Mouse (Mus musculus) hindbrain, embryonic 15.5 days (tissue): ENCODE data around the gene Coq10a. TPM values are rescaled to one million over a fixed set of nuclear protein-coding genes. Genes with fewer than 3 reads are reported as not detected.

Experiments used
- ATAC-seq: fragments of 200-750 bp; cut with Nextera tagmentation; 2 replicates; pipeline ENCODE4 v1.8.0; 2017; ENCODE audit warnings: low read depth, moderate number of reproducible peaks, moderate TSS enrichment; ENCODE audit not compliant: low FRiP score
- H3K27ac ChIP-seq: fragments of 300-500 bp; sonication (generic); replicated peaks from 2 replicates; pipeline ENCODE4 v1.5.1; 2015; ENCODE audit warnings: mild to moderate bottlenecking, inconsistent platforms
- H3K27me3 ChIP-seq: fragments of 300-500 bp; sonication (generic); 2 replicates; pipeline ENCODE4 v1.6.1; 2015; ENCODE audit warnings: control low read depth, inconsistent platforms
- H3K36me3 ChIP-seq: fragments of 300-500 bp; sonication (generic); 2 replicates; pipeline ENCODE4 v1.6.1; 2015; ENCODE audit warnings: control low read depth, inconsistent platforms
- H3K4me1 ChIP-seq: fragments of 300-500 bp; sonication (generic); replicated peaks from 2 replicates; pipeline ENCODE4 v1.6.1; 2015; ENCODE audit warnings: control low read depth, inconsistent platforms
- H3K4me2 ChIP-seq: fragments of 300-500 bp; sonication (generic); 2 replicates; pipeline ENCODE4 v1.6.1; 2015; ENCODE audit warnings: moderate library complexity, mild to moderate bottlenecking, inconsistent platforms
- H3K4me3 ChIP-seq: fragments of 300-500 bp; sonication (generic); 2 replicates; pipeline ENCODE4 v1.5.1; 2015; ENCODE audit warnings: mild to moderate bottlenecking, inconsistent platforms
- H3K9ac ChIP-seq: fragments of 300-500 bp; sonication (generic); 2 replicates; pipeline ENCODE4 v1.6.1; 2015; ENCODE audit warnings: inconsistent platforms
- H3K9me3 ChIP-seq: fragments of 300-500 bp; sonication (generic); 2 replicates; pipeline ENCODE4 v1.6.1; 2016; ENCODE audit warnings: control low read depth, inconsistent platforms
- WGBS: fragments of 180-500 bp; shearing (Covaris S2); methylation state at CpG from one replicate; pipeline ENCODE4 v1.1.7; 2015; 5-methylcytosine and 5-hydroxymethylcytosine counted together
- polyA plus RNA-seq: library from polyadenylated mRNA; unstranded; fragments of >200 nt; fragmentation: Nextera tagmentation; extraction: Ambion mirVana; gene quantifications from 2 replicates; pipeline ENCODE4 v1.2.1, GENCODE M21; 2015

The Coq10a gene
- polyA plus RNA-seq, 1 experiment from 2014 or later = 41.9 TPM

DNA sequence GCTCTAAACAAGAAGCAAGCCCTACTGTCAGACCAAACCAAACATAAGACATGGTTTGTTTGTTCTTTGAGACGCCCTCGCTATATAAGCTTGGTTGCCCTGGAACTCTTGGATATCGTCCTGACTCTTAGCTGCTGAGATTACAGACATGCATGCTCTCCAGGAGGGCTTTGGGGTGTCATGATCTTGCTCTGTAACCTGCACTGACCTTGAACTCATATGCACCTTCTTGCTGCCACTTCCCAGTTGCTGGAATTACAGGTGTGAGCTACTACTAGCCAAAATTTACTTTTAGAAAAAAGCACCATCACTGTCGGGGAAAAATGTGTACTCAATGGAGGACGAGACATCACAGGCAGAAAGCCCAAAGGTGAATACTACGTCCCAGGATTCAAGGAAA, 802 bp upstream of the Coq10a start:
- ATAC-seq = no peak
- H3K4me3 ChIP-seq = peak overlapping the region; percentile 89
- no peaks in the 10 kb centered on the region for H3K9me3 ChIP-seq
- 82% methylated on average over 6 of the region's 6 CpGs for WGBS
- peak overlapping the region; percentile 92 for H3K4me2 ChIP-seq
- H3K36me3 ChIP-seq = peaks cover 7% of the 10 kb centered on the region
- H3K27me3 ChIP-seq = no peaks in the 10 kb centered on the region
- peak overlapping the region; percentile 65 for H3K9ac ChIP-seq
- H3K27ac ChIP-seq = peak overlapping the region; percentile 97
- H3K4me1 ChIP-seq = peaks cover 19% of the 10 kb centered on the region

DNA sequence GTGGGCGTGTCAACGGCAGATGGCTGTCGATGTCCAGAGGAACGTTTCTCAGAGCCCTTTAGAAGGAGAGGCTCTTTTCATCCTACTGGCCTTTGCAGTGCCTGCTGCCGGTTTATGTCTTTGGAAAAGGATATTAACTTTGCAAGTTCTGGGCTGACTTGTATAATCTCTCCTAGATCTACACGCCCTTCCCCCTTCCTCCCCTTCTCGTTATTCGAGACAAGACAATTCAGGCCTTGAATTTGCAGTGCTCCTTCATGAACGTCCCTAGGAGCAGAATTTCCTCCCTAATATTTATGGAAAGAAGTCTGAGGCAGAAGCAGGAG, 384 bp upstream of the Coq10a start:
- Histone ChIP-seq H3K9ac (peak overlapping the region; percentile 65), H3K27ac (peak overlapping the region; percentile 97), H3K4me2 (peak overlapping the region; percentile 92), H3K27me3 (no peaks in the 10 kb centered on the region), H3K4me1 (peaks cover 19% of the 10 kb centered on the region), H3K9me3 (no peaks in the 10 kb centered on the region), H3K36me3 (peaks cover 7% of the 10 kb centered on the region), H3K4me3 (peak overlapping the region; percentile 89)
- 4% methylated on average over 9 of the region's 9 CpGs for WGBS
- no peak; the same call in 1 of the 2 replicates for ATAC-seq

DNA sequence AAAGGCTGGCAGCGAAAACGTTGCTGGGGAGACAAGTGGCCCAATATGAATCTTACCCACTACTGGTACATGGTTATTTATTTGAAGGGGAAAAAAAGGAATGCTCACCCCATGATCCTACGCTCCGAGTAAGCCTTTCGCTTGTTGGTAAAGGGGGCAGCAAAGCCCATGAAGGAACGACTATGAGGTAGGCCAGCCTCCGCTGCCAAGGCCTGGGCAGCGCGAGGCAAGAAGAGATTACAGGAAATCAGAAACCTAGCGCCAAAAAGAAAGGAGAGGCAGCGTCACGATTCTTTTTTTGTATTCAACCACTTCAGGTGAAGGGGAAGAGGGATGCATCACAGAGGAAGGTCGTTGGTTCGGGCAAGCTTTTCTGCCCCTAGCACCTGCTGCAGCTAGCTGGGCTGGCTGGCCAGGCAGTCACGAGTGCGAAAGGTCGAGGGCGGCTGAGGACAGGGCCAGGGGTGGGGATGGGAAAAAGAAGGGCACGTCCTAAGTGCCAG, 847 bp downstream of the Coq10a start:
- 13% methylated on average over 19 of the region's 19 CpGs for WGBS
- ATAC-seq = no peak

DNA sequence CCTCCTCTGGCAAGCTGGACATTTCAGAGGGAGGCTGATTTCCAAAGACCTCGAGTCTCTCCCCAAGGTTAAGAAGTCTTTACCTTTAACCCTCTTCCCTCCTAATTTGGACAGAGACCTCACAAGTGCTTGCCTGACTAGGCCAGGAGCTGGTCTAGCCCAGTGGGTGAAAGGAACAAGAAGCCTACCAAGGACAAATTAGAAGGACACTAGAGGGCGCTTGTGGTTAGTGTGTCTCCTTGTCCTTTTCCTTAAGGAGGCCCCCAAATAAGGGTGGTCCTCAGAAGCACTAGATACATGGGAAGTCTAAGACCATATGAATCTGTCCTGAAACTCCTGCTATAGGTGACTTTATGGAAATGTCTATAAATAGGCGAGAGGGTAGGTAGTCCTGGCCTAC, 6.2 kb downstream of the Coq10a start:
- no peak overlapping the region for H3K9ac ChIP-seq
- H3K4me1 ChIP-seq = peaks cover 6% of the 10 kb centered on the region
- WGBS = 43% methylated on average over 3 of the region's 3 CpGs
- no peak overlapping the region for H3K4me3 ChIP-seq
- no peaks in the 10 kb centered on the region for H3K9me3 ChIP-seq
- ATAC-seq = peak; percentile 33; the same call in 1 of the 2 replicates
- H3K4me2 ChIP-seq = no peak overlapping the region
- no peak overlapping the region for H3K27ac ChIP-seq
- peaks cover 66% of the 10 kb centered on the region for H3K36me3 ChIP-seq
- H3K27me3 ChIP-seq = no peaks in the 10 kb centered on the region

More for the DNA sequence above, 847 bp downstream of the Coq10a start:
- Histone ChIP-seq H3K4me1 (peaks cover 19% of the 10 kb centered on the region), H3K27ac (peak overlapping the region; percentile 97), H3K9me3 (no peaks in the 10 kb centered on the region), H3K36me3 (peaks cover 15% of the 10 kb centered on the region), H3K4me2 (peak overlapping the region; percentile 92), H3K4me3 (peak overlapping the region; percentile 89), H3K9ac (peak overlapping the region; percentile 65), H3K27me3 (no peaks in the 10 kb centered on the region)

DNA sequence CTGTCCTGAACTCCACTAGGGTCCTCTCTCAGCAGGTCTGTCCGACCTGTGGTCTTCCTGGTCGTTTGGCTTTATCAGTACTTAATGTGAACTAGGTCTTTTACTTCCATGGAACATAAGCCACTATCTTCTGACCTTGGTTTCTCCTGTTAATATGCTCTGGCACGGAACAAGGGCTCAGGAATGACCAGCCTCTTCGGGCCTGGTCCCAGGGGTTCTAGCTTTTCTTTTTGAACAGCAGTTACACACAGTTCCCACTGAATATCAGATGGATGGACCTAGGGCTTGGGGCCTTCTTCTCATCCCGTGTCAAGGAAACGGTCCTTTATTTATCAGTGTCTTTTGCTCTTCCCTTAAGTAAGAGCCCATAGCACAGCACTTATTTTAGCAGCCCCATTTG, 7.0 kb downstream of the Coq10a start:
- Histone ChIP-seq H3K27ac (no peak overlapping the region), H3K27me3 (no peaks in the 10 kb centered on the region), H3K9ac (no peak overlapping the region), H3K36me3 (peaks cover 71% of the 10 kb centered on the region), H3K4me3 (no peak overlapping the region), H3K4me2 (no peak overlapping the region), H3K9me3 (no peaks in the 10 kb centered on the region), H3K4me1 (no peaks in the 10 kb centered on the region)
- WGBS = 93% methylated on average over 6 of the region's 6 CpGs
- ATAC-seq = no peak

DNA sequence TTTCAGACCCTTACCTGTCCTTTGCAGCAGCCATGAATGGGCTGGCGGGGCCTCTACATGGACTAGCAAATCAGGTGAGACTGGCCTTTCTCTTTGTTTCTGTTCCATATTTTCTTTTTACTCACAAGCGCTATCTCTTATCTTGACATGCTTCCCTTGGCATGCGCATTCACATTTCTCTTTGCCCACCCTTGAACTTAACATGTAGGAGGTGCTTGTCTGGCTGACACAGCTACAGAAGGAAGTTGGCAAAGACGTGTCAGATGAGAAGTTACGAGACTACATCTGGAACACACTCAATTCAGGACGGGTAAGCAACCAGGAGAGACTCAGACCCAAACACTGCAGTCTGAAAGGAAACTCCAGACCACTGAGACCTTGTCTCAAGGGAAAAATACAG, 9.6 kb downstream of the Coq10a start:
- H3K4me1 ChIP-seq = no peaks in the 10 kb centered on the region
- H3K9me3 ChIP-seq = no peaks in the 10 kb centered on the region
- 97% methylated on average over 6 of the region's 6 CpGs for WGBS
- no peak overlapping the region for H3K4me3 ChIP-seq
- no peaks in the 10 kb centered on the region for H3K27me3 ChIP-seq
- H3K9ac ChIP-seq = no peak overlapping the region
- ATAC-seq = no peak
- peaks cover 83% of the 10 kb centered on the region for H3K36me3 ChIP-seq
- H3K27ac ChIP-seq = no peak overlapping the region
- H3K4me2 ChIP-seq = no peak overlapping the region

DNA sequence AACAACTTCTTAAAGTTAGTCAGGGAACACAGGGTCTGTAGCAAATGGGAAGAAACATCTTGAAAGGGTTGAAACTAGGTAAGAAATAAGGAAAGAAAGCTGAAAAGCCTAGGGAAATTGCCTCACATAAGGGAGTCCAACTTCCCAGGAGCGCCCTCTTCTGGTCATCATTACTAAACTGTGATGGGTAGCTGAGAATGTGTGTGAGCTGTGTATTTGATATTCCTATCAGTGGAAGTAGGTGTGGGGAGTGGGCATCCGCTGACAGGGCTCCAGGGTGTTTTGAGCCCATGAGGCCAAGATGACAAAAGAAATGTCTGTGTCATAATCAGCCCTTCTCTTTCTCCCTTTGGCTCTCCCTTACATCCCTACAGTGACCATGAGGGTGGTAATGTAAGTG, 10.0 kb downstream of the Coq10a start:
- Histone ChIP-seq H3K9ac (no peak overlapping the region), H3K27ac (no peak overlapping the region), H3K4me3 (no peak overlapping the region), H3K4me1 (no peaks in the 10 kb centered on the region), H3K4me2 (no peak overlapping the region), H3K9me3 (no peaks in the 10 kb centered on the region), H3K36me3 (peaks cover 87% of the 10 kb centered on the region), H3K27me3 (no peaks in the 10 kb centered on the region)
- ATAC-seq = no peak; the same call in 1 of the 2 replicates
- WGBS = 56% methylated on average over 2 of the region's 2 CpGs

DNA sequence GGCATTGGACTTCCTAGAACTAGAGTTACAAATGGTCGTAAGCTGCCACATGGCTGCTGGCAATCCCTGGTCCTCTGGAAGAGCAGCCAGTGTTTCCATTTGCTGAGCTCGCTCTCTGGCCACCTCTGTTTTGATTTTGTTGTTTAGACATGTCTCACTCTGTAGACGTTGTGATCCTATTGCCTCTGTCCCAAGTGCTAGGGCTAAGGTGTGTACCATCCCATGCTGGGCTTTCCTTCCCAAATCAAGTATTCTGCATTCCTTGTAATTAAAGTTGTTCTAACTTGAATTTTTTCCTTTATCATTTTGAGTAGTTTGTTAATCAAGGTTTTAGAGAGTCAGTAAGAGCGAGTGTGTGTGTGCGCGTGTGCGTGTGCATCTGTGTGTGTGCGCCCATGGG, 21.3 kb downstream of the Coq10a start:
- no peak for ATAC-seq
- WGBS = 94% methylated on average over 8 of the region's 8 CpGs
- peaks cover 12% of the 10 kb centered on the region; the same call in 1 of the 2 replicates for H3K4me1 ChIP-seq
- no peak overlapping the region for H3K9ac ChIP-seq
- no peak overlapping the region for H3K4me3 ChIP-seq
- H3K27ac ChIP-seq = no peak overlapping the region
- H3K36me3 ChIP-seq = peaks cover 27% of the 10 kb centered on the region
- no peaks in the 10 kb centered on the region for H3K27me3 ChIP-seq
- H3K4me2 ChIP-seq = no peak overlapping the region
- no peaks in the 10 kb centered on the region for H3K9me3 ChIP-seq

DNA sequence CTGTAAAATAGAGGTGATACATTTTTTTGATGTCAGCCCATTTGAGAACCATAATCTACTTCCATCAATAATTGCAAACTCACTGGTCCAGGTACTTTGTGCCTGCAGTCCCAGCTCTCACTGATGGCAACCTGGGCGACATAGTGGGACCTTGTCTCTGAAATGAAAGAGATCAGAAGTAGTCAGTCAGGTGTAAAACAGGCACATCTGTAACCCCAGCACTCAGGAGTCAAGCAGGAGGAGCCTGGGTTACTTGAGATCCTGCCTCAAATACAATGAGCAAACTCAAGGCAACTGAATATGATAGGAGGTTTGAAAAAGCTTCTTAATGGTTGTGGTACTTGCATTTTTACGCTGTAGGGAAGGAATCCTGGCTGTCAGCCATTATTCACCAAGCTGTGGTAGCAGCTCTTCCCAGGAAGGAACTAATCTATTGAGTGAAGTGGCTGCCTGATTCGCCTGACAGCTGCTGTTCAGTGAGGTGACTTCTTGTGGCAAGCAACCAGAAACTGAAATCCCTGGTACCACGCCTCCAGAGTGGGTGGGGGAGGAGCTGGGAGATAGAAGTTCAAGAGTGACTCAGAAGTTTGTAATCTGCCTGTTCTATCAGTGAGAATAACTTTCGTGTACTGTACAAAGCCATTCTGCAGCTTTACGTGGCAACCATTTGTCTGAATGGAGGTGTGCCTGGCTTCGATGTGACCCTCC, 24.1 kb downstream of the Coq10a start:
- Histone ChIP-seq H3K27me3 (no peaks in the 10 kb centered on the region), H3K4me2 (no peak overlapping the region), H3K27ac (peak overlapping the region; percentile 47), H3K36me3 (no peaks in the 10 kb centered on the region), H3K4me3 (no peak overlapping the region), H3K9ac (no peak overlapping the region), H3K9me3 (no peaks in the 10 kb centered on the region), H3K4me1 (peaks cover 19% of the 10 kb centered on the region)
- WGBS = 57% methylated on average over 7 of the region's 7 CpGs
- peak; percentile 29; the same call in 1 of the 2 replicates for ATAC-seq

DNA sequence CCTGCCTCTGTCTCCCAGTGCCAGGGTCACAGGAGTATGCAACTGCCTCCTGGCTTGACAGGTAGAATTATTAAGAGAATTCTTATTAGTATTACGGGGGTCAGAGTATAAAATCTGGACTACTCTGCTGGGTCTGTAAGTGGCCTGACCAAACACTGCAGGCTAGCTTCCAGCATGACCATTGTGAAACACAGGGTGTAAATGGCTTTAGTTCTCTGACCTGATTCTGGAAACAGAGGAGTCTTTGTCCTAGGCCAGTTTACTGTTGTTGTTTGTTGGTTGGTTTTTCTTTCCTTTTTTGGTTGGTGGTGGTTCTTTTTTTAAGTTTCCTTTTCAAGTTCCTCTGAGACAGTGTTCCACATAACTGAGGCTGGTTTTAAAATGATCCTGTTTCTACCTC, 25.4 kb downstream of the Coq10a start:
- no peak for ATAC-seq
- no peak overlapping the region for H3K4me2 ChIP-seq

DNA sequence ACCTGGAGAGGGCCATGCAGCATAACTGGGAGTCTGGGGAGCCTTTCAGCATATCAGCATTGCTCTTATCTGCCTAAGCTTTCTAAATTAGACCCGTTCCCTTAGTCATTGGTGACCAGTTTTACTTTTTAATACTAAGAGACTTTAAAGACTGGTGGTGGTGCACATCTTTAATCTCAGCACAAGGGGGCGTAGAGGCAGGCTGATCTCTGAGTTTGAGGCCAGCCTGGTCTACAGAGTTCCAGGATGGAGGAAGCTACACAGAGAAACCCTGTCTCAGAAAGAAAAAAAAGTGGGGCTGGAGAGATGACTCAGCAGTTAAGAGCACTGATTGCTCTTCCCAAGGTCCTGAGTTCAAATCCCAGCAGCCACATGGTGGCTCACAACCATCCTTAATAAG, 28.5 kb downstream of the Coq10a start:
- Histone ChIP-seq H3K4me2 (no peak overlapping the region), H3K4me3 (no peak overlapping the region), H3K4me1 (peaks cover 43% of the 10 kb centered on the region), H3K9ac (no peak overlapping the region), H3K27me3 (no peaks in the 10 kb centered on the region), H3K9me3 (no peaks in the 10 kb centered on the region), H3K27ac (no peak overlapping the region), H3K36me3 (no peaks in the 10 kb centered on the region)
- 85% methylated on average over 2 of the region's 2 CpGs for WGBS
- ATAC-seq = no peak

More for the DNA sequence above, 25.4 kb downstream of the Coq10a start:
- no peaks in the 10 kb centered on the region for H3K36me3 ChIP-seq
- H3K27me3 ChIP-seq = no peaks in the 10 kb centered on the region
- no peak overlapping the region for H3K9ac ChIP-seq
- no peaks in the 10 kb centered on the region for H3K9me3 ChIP-seq
- WGBS = 88% methylated on average over 1 of the region's 1 CpGs
- H3K4me1 ChIP-seq = peaks cover 32% of the 10 kb centered on the region
- peak overlapping the region; percentile 10; the same call in 1 of the 2 replicates for H3K27ac ChIP-seq
- H3K4me3 ChIP-seq = no peak overlapping the region

DNA sequence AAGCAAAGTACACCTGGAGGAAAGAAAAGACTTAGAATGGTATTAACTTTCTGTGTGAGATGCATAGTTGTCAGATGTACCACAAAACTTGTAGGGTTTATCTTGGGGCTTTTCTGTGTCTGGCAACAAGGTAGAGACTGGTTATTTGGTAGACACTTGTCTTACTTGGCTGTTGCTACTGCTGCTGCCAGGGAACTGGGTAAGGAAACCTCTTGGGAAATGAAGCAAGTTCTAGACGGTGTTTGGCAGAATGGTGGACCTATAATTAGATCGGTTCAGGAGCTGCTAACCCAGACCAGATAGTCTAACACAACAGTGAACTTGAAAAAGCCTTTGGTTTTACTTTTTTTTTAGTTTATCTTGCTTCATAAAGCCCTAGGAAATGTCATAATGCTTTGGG, 29.8 kb downstream of the Coq10a start:
- WGBS = 60% methylated on average over 2 of the region's 2 CpGs
- H3K9ac ChIP-seq = peak overlapping the region; percentile 99

More for the DNA sequence above, 29.8 kb downstream of the Coq10a start:
- no peak for ATAC-seq
- no peaks in the 10 kb centered on the region for H3K27me3 ChIP-seq
- peak overlapping the region; percentile 93 for H3K4me2 ChIP-seq
- H3K4me3 ChIP-seq = peak overlapping the region; percentile 100
- H3K27ac ChIP-seq = no peak overlapping the region
- no peaks in the 10 kb centered on the region for H3K9me3 ChIP-seq
- H3K36me3 ChIP-seq = no peaks in the 10 kb centered on the region
- H3K4me1 ChIP-seq = peaks cover 35% of the 10 kb centered on the region
